ENCODE assay signal across 21 mouse cellular contexts in the genomic region with DNA sequence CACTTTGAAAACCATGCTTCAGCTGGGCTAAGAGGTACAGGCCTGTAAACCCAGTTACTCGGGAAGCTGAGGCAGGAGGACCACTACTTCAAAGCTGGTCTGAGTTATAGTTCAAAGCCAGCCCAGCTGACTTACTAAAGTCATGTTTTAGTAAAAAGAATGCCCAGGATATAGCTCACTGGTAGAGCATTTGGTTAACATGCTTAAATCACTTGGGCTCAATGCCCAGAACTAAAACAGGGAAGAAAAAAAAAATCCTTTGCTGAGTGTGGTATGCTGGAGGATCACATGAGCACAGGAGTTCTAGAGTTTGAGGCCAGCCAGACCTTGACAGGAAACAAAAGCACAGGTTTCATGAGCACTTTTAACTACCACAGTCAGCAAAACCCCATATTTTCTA. TPM values are rescaled to one million over a fixed set of nuclear protein-coding genes. Genes with fewer than 3 reads are reported as not detected.
"Had no signal": no experiment of that assay in that cellular context is flagged by ENCODE, and none has a peak within 500 bp of the region (broad histone marks: within the 10 kb centered on the region; RNA-seq: fewer than 3 reads in every experiment).

No protein-coding gene starts in this region.

- H3K9ac ChIP-seq: kidney, embryonic 15.5 days; limb, embryonic 12.5 days; limb, embryonic 15.5 days; liver, embryonic 14.5 days; liver, postnatal 0 days; lung, embryonic 14.5 days; midbrain, embryonic 13.5 days; neural tube, embryonic 12.5 days; neural tube, embryonic 15.5 days had no signal

- ATAC-seq: liver, postnatal 0 days; lung, postnatal 0 days; midbrain, embryonic 13.5 days had no signal

- DNase-seq: kidney, postnatal 10 days; kidney, postnatal 4 days; left cerebral cortex, postnatal 4 days; liver, postnatal 0 days; lung, embryonic 14.5 days; right cerebral cortex, adult 18-20 months; right cerebral cortex, postnatal 14 days; right cerebral cortex, postnatal 4 days; thymus, postnatal 25 days had no signal

- H3K4me2 ChIP-seq: kidney, embryonic 15.5 days; limb, embryonic 12.5 days; limb, embryonic 15.5 days; liver, embryonic 11.5 days; lung, embryonic 14.5 days; midbrain, embryonic 13.5 days; neural tube, embryonic 12.5 days; neural tube, embryonic 15.5 days had no signal

- H3K9me3 ChIP-seq: kidney, embryonic 15.5 days; limb, embryonic 12.5 days; limb, embryonic 15.5 days; midbrain, embryonic 13.5 days; neural tube, embryonic 12.5 days; neural tube, embryonic 15.5 days had no signal

- H3K27ac ChIP-seq: kidney, embryonic 15.5 days; limb, embryonic 12.5 days; limb, embryonic 15.5 days; liver, embryonic 14.5 days; macrophage; midbrain, embryonic 13.5 days; neural tube, embryonic 12.5 days; neural tube, embryonic 15.5 days; stomach, postnatal 0 days had no signal

- H3K4me3 ChIP-seq: kidney, embryonic 15.5 days; limb, embryonic 12.5 days; limb, embryonic 15.5 days; midbrain, embryonic 13.5 days; neural tube, embryonic 12.5 days; neural tube, embryonic 15.5 days had no signal

- H3K27me3 ChIP-seq: kidney, embryonic 15.5 days; limb, embryonic 12.5 days; limb, embryonic 15.5 days; midbrain, embryonic 13.5 days; neural tube, embryonic 12.5 days; neural tube, embryonic 15.5 days had no signal

RNA-seq across cellular contexts. Expression of gene C1qtnf4, which starts 26.0 kb away (rescaled TPM):
- total RNA-seq: megakaryocyte, adult 5-6 weeks had no signal
- polyA plus RNA-seq: macrophage had no signal
